Mouse (Mus musculus) forebrain, embryonic 11.5 days (tissue): ENCODE results near the gene Dbn1. TPM values are rescaled to one million over a fixed set of nuclear protein-coding genes. Genes with fewer than 3 reads are reported as not detected.

ENCODE experiments used
- ATAC-seq: fragments of 200-750 bp; cut with Nextera tagmentation; replicated peaks from 2 replicates; pipeline ENCODE4 v1.8.0; 2017; ENCODE audit warnings: moderate TSS enrichment; ENCODE audit not compliant: low FRiP score
- DNase-seq: peaks from one replicate; pipeline ENCODE4 v3.0.0-alpha.2; 2017; ENCODE audit warnings: low spot score
- H3K27ac ChIP-seq: fragments of 300-500 bp; sonication (generic); 2 replicates; pipeline ENCODE4 v1.5.1; 2014; ENCODE audit warnings: low read depth, low read length
- H3K27me3 ChIP-seq: fragments of 300-500 bp; sonication (generic); 2 replicates; pipeline ENCODE4 v1.6.1; 2014; ENCODE audit warnings: mild to moderate bottlenecking, low read length, mixed read lengths; ENCODE audit not compliant: control insufficient read depth, insufficient read depth
- H3K36me3 ChIP-seq: fragments of 300-500 bp; sonication (generic); 2 replicates; pipeline ENCODE4 v1.6.1; 2014; ENCODE audit warnings: mild to moderate bottlenecking, low read length, moderate library complexity, mixed read lengths; ENCODE audit not compliant: control insufficient read depth, insufficient read depth
- H3K4me1 ChIP-seq: fragments of 300-500 bp; sonication (generic); replicated peaks from 2 replicates; pipeline ENCODE4 v1.6.1; 2014; ENCODE audit warnings: low read length, mixed read lengths; ENCODE audit not compliant: control insufficient read depth, insufficient read depth
- H3K4me2 ChIP-seq: fragments of 300-500 bp; sonication (generic); 2 replicates; pipeline ENCODE4 v1.6.1; 2014; ENCODE audit warnings: low read depth, mild to moderate bottlenecking, low read length, moderate library complexity, mixed read lengths; ENCODE audit not compliant: severe bottlenecking
- H3K4me3 ChIP-seq: fragments of 300-500 bp; sonication (generic); 2 replicates; pipeline ENCODE4 v1.5.1; 2014; ENCODE audit warnings: low read depth, low read length
- H3K9ac ChIP-seq: fragments of 300-500 bp; sonication (generic); 2 replicates; pipeline ENCODE4 v1.6.1; 2014; ENCODE audit warnings: low read length
- H3K9me3 ChIP-seq: fragments of 300-500 bp; sonication (generic); 2 replicates; pipeline ENCODE4 v1.6.1; 2016; ENCODE audit warnings: low read length, mixed read lengths; ENCODE audit not compliant: control insufficient read depth
- WGBS: fragments of 180-500 bp; shearing (Covaris S2); extraction: QIAGEN DNeasy Blood & Tissue Kit; methylation state at CpG from one replicate; pipeline ENCODE4 v1.1.7; 2014; 5-methylcytosine and 5-hydroxymethylcytosine counted together
- polyA plus RNA-seq: library from polyadenylated mRNA; unstranded; fragments of >200 nt; fragmentation: Nextera tagmentation; extraction: Ambion mirVana; gene quantifications from 2 replicates; pipeline ENCODE4 v1.2.1, GENCODE M21; 2014

The Dbn1 gene
- 411 and 418 TPM in 2 replicates for polyA plus RNA-seq

DNA sequence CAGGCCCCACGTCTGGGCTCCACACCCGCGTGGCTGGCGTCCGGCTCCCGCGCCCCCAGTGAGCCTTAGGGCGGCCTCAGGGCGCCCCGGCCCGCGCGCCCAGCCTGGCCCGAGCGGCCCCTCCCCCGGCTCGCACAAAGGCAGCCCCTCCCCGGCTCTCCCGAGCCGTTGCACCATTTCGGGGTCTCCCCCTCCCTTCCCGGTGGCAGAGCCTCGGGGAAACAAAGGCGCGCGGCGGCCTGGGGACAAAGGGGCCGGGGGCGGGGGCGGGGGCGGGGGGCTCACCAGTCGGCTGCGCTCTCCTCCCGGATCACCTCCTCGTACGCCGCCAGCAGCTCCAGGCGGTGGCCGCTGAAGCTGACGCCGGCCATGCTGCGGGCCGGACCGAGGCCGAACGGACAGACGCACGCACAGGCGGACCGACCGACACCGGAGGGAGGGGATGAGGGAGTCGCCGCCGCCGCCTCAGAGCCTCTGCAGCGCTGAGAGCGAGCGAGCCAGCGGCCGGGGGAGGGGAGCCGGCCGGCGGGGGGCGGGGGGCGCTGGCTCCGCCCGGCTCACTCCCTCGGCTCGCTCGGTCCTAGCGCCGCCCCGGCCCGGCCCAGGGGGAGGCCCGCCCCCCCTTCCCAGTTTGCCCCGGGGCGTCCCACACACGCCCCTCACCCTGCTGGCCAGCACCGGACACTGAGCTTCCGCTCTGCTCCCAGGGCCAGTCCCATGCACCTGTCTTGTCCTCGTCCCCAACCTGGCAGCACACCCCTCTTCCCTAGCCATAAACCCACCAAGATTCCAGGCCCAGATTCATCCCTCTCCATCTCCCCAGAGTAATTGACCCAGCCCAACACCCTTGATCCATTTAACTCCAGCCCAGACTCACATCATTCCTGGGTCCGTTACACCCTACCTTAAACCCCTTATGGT, at the start of gene Dbn1:
Gene Dbn1 (minus strand): TSS at position 534 of the 921 bp plus-strand sequence.
- Histone ChIP-seq H3K36me3 (no peaks in the 10 kb centered on the region), H3K4me3 (peak within 1 kb of the TSS; percentile 95), H3K4me2 (peak within 1 kb of the TSS; percentile 95), H3K9me3 (no peaks in the 10 kb centered on the region), H3K27me3 (no peaks in the 10 kb centered on the region), H3K27ac (peak within 1 kb of the TSS; percentile 98), H3K4me1 (peaks cover 26% of the 10 kb centered on the region), H3K9ac (peak within 1 kb of the TSS; percentile 100)
- DNase-seq: peak; percentile 90
- ATAC-seq: peak; percentile 76
- under 1% methylated on average over 53 of the region's 83 CpGs for WGBS

DNA sequence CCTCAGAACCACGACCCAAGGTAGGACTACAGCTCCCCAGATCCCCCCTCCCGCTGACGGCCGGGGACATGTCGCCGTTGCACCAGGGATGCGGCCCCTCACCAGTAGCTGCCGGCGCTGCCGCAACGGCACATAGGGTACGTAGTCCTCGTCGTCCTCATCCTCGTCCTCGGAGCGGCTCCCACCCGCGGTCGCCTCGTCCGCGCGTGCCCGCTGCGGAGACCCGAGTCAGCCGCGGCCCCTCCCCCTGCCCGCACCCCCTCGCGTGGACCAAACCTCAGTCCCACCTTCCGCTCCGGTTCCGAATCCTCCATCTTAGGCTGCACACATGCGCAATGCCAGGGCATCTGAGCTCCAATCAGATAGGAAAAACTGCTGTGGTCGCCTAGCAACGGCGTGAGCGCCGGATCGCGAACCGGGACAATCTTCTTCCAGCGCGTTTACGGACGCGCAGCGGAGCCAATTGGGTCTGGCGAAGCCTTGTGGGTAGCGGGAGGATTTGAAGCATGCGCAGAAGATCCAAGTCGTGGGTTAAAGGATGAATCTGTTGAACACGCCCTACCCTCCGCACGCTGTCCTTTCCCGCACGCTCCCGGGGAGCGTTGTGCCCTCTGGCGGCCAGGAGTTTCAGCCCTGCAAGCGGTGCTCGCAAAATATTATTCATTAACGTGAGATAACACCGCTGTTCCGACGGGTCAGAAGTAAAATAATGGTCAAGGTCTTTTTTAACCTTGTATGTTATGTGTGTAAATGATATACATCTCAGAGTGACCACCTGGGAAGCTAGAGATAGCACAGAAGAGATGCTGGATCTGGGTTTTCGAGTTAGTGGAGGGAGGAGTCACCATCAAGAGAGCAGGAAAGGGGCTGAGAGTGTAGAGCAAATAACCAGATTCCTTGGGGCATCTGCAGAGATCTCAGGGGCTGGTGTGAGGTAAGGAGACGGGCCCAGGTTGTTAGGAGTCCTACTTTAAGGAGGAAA, 48.6 kb upstream of the Dbn1 start, which contains the start of gene Ddx41:
Gene Ddx41 (minus strand): TSS at position 465 of the 982 bp plus-strand sequence.
- peak; percentile 98 for DNase-seq
- under 1% methylated on average over 70 of the region's 70 CpGs for WGBS
- Histone ChIP-seq H3K4me3 (peak within 1 kb of the TSS; percentile 92), H3K36me3 (peaks cover 12% of the 10 kb centered on the region), H3K4me1 (peaks cover 8% of the 10 kb centered on the region; the same call in 1 of the 2 replicates), H3K9ac (peak within 1 kb of the TSS; percentile 87), H3K27ac (no peak within 1 kb of the TSS), H3K27me3 (no peaks in the 10 kb centered on the region), H3K4me2 (peak within 1 kb of the TSS; percentile 93), H3K9me3 (no peaks in the 10 kb centered on the region)
- ATAC-seq: peak; percentile 97

DNA sequence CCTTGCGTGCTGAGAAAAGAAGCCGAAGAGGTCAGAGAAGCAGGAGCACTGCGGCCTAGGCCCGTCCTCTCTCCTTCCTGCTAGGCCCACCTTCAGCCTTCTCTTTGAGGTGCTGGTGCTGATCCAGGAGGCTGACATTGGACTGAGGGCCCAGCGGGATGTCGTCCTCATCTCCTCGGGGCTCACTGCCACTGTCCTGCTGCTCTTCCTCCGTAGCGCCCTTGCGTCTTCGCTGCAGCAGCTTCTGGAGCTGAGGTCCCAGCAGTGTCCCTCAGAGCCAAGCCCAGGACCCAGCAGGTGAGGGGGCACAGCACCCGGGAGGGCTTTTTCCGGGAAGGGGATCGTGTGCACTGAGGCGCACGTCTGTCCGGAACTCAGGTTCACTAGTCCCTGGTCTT, 47.9 kb upstream of the Dbn1 start:
- no peak overlapping the region for H3K27ac ChIP-seq
- ATAC-seq: no peak
- no peaks in the 10 kb centered on the region for H3K9me3 ChIP-seq
- peaks cover 8% of the 10 kb centered on the region; the same call in 1 of the 2 replicates for H3K4me1 ChIP-seq
- H3K4me2 ChIP-seq: peak overlapping the region; percentile 93
- peak overlapping the region; percentile 87 for H3K9ac ChIP-seq
- H3K36me3 ChIP-seq: peaks cover 15% of the 10 kb centered on the region
- 19% methylated on average over 17 of the region's 17 CpGs for WGBS
- H3K27me3 ChIP-seq: no peaks in the 10 kb centered on the region
- H3K4me3 ChIP-seq: peak overlapping the region; percentile 92
- no peak for DNase-seq

DNA sequence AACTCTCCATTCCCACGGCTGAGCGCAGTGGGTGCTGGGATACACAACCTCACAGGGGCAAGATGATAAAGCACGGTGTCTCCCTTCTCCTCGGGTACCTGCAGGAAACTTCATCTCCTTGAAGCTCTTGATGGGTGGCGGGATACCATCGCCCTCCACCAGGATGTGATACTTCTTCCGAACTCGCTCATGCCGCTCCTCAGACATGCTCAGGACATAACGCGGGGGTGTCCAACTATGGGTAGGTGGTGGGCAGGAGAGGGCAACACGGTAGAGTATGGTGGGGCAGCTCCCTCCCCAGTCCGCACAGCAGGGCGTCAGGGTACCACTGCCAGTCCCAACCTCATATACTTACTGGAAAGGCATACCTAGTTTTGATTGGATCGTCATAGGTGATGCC, 47.3 kb upstream of the Dbn1 start:
- H3K4me3 ChIP-seq: peak overlapping the region; percentile 92
- no peaks in the 10 kb centered on the region for H3K27me3 ChIP-seq
- peaks cover 15% of the 10 kb centered on the region for H3K36me3 ChIP-seq
- no peak overlapping the region for H3K27ac ChIP-seq
- H3K4me2 ChIP-seq: peak overlapping the region; percentile 93; the same call in 1 of the 2 replicates
- WGBS: 95% methylated on average over 15 of the region's 15 CpGs
- no peak for DNase-seq
- H3K9ac ChIP-seq: no peak overlapping the region
- no peaks in the 10 kb centered on the region for H3K9me3 ChIP-seq
- no peak for ATAC-seq
- peaks cover 8% of the 10 kb centered on the region; the same call in 1 of the 2 replicates for H3K4me1 ChIP-seq

DNA sequence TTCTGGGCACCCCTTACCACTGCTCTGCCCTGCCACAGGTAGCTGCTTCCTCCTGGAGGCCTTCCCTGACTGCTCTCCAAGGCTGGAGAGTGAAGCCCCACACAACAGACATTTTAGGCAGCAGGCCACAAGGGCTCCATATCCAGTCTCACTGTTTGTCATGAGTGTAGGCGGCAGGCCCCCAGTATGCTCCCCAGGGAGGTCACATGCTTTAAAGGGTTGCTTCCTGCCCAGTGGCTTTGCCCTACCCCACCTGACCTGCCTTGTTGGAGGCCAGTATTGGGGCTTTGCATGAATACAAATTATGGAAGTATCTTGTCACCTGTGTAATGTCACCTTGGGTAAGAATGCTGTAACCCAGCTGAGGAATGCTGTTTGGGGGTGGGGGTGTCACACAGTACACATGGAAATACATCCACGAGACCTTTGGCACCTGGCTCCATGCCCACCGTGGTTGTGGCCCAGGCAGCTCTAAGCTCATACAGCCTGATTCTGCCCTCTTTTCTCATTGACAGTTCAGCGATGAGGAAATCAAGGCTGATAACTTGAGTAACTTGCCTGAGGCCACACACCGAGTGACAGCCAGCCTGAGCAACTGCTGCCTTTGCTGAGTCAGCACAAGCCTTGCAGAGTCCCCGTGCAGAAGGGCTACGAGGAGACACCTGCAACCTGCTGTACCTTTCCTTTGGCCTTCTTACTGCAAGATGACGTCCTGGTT, 41.4 kb upstream of the Dbn1 start, which contains the start of gene Dok3:
Gene Dok3 (minus strand): TSS at position 99 of the 718 bp plus-strand sequence.
- H3K9ac ChIP-seq: no peak within 1 kb of the TSS
- no peak within 1 kb of the TSS for H3K27ac ChIP-seq
- WGBS: 89% methylated on average over 8 of the region's 8 CpGs
- no peaks in the 10 kb centered on the region for H3K27me3 ChIP-seq
- H3K4me3 ChIP-seq: no peak within 1 kb of the TSS
- H3K9me3 ChIP-seq: no peaks in the 10 kb centered on the region
- no peaks in the 10 kb centered on the region for H3K4me1 ChIP-seq
- DNase-seq (no peak), ATAC-seq (no peak)
- H3K4me2 ChIP-seq: no peak within 1 kb of the TSS
- peaks cover 12% of the 10 kb centered on the region for H3K36me3 ChIP-seq

DNA sequence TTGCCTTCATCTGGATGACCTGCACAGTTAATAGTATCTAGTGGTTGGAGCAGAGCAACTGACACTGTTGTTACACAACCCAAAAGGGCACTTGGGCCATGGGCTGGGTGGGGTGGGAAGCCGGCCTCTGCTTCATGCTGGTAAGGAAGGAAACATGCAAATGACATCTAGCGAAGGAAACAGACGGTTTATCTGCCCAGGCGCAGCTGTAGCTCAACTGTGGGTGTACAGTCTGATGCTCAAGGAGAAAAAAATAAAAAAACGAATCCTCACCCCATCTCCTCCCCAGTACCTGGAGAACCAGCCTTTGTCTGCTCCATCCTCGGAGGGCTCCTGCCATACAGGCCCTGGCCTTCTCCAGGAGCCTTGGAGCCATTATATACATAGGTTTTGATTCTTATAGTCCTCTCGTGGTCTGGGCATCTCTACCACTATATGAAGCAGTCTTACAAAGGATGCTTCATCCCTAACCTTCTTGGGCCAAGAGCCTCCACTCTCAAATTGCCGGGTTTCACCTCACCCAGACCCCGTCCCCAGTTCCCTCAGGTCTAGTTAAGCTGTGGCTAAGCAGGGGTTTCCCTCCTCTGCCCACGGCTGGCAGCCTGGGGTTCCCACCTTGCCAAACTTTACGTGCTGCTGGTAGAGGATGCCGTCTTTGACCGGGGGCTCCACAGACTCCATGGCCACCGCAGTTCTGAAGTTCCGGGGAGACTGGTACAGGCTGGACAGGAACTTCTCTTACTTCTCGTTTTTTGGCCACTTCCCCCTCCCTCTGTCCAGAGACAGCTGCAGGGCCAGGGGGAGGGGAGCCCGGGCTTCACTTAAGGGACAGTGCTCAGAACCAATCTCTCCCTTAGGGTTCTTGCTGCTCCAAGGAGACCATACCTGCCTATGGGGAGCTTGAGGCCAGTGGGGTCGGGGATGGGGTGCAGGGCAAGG, 40.2 kb upstream of the Dbn1 start:
- Histone ChIP-seq H3K27me3 (no peaks in the 10 kb centered on the region), H3K4me1 (no peaks in the 10 kb centered on the region), H3K4me2 (no peak overlapping the region), H3K27ac (no peak overlapping the region), H3K9me3 (no peaks in the 10 kb centered on the region), H3K4me3 (no peak overlapping the region), H3K36me3 (peaks cover 7% of the 10 kb centered on the region), H3K9ac (no peak overlapping the region)
- no peak for ATAC-seq
- no peak for DNase-seq
- 85% methylated on average over 18 of the region's 18 CpGs for WGBS

DNA sequence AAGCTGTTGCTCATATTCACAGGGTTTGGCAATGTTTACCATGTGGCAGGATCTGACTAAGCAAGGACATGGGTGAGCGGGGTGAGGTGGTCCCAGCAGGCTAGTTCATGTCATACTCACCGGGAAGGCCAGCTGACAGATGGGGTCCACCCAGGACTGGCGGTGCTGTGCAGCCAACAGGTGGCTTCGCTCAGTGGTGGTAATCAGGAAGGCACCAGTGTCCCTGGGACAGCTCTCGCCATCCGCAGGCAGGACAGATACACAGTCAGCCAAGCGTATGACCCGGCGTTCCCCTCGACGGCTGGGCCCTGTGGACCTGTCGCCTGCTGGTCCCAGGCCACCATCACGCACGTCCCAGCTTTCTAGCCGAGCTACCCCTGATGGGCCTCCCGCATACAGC, 39.3 kb upstream of the Dbn1 start:
- DNase-seq (no peak), ATAC-seq (no peak)
- Histone ChIP-seq H3K9ac (no peak overlapping the region), H3K4me3 (no peak overlapping the region), H3K9me3 (no peaks in the 10 kb centered on the region), H3K36me3 (peaks cover 7% of the 10 kb centered on the region), H3K4me1 (no peaks in the 10 kb centered on the region), H3K27ac (no peak overlapping the region), H3K27me3 (no peaks in the 10 kb centered on the region), H3K4me2 (no peak overlapping the region)
- WGBS: 92% methylated on average over 16 of the region's 16 CpGs
